Mouse (Mus musculus) telencephalon, adult 2 months (tissue): ENCODE measurements around the gene U2surp.
"Not testable (repeated sequence)": the region's sequence is repeated elsewhere in the genome, so short reads cannot be mapped to it uniquely, and the experiment has no call there.

Source experiments
- DNase-seq: peaks from one replicate; pipeline ENCODE4 v3.0.0-alpha.2; 2011; ENCODE audit warnings: low read depth, low spot score

Gene U2surp

DNA sequence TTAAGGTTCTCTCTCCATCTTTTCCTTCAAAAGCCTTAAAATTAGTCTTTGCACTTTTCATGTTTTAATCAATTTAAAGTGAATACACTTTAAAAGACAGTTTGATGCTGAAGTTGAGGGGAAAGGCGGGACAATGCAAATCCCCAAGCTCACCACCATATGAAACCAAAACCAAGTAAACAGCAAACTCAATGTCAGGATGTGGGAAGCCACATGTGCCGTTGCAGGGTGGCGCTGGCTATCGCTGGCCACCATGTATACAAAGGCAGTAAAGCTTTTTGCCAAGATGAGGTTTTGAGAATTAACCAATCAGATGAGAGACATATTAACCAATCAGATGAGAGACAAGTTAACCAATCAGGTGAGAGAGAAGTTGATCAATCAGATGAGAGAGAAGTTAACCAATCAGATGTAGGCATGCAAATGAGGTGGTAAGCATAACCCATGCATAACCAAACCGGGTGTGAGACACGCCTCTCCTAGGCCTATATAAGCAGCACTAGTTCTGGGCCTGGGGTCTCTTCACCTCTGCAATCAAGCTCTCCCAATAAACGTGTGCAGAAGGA is 42.7 kb downstream of the U2surp start:
- not testable (repeated sequence) for DNase-seq

DNA sequence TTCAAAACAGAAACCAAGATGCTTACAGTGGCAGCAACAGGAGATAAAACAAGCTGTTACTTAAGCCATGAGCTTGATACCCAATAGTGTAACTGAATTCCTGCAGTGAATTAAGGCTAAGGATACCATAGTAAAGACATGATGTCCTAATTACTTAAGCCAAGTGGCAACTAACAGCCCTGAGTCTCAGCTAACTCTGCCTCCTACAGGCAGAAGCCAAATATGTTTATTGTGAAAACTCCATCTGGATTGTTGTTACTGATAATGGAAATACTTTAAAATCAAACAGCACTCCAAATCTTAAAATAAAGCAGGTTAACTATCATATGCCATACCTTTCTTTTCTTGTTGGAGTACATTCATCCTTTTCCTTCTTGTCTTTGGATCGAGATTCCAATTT is 47.8 kb downstream of the U2surp start:
- no peak for DNase-seq

DNA sequence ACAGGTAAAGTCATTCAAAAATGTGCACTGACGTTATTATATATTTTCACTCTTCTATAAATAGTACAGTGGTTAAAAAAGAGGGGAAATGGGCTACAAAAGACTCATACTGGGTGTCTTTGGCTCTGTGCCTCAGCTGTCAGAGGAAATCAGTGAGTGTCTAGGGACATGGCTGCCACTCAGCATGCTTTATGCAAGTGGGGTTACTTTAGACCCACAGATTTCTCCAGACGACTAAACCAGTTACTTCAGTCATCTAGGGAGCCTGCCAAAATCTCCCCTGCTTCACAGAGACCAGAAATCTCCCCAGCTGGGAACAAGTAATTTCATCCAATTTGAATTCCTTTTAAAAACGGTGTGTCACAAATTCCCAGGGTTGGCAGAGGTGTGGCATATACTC is 59.9 kb downstream of the U2surp start:
- no peak for DNase-seq

DNA sequence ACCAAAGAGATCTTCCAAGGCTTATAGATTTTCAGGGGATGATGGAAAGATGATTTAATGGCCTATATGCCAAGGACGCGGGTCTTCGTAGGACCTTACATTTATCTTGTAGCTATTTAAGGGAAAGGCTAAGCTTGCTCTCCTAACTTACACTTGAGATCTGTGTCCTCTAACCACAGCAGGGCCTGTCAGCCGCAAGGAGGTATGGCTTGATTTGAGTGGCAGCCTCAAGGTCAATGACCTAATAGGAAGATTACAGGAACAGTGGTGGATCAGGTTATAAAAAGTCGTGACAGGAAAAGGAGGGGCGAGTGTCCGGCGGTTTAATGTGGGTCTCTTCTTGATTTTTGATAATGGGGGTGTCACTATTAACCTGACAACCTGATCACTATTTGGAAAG is 61.2 kb downstream of the U2surp start:
- no peak for DNase-seq

DNA sequence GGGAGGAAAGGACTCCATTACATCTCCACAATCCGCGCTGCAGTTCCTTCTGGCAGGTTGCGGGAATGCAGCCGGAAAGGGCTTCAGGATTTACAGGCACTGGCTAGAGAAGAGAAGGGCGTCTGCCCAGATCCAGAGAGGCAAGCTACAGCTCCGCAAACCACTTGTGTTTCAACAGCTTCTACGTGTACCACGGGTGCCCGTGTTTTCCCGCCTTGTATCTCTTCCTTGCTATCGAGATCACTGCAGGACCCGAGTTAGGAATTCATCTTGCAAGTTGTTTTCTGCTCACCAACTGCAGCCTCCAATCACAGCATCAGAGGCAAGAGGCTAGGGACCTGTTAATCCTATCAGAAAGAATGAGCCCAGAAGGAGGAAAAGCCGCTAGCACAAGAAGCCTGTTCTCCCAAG is 69.5 kb downstream of the U2surp start:
- DNase-seq, result no peak

DNA sequence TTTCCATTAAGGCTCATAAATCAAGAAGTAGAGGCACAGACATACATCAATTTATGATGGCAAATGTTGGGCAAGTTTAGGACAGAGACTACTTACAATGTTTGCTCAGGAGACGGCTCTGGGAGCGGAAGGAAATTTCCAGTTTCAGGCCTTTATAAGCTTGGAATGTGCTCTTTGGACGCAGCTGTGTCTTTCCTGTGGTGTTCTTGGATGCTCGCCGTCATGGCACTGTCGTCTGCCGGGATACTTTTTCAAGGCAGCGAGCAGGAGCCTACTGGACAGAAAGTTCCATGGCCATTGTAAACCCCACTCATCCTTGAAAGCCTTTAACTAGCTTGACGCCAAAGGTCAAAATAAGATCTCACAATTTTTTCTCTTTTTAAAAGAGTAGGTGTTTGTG is 73.9 kb downstream of the U2surp start:
- DNase-seq, result no peak

DNA sequence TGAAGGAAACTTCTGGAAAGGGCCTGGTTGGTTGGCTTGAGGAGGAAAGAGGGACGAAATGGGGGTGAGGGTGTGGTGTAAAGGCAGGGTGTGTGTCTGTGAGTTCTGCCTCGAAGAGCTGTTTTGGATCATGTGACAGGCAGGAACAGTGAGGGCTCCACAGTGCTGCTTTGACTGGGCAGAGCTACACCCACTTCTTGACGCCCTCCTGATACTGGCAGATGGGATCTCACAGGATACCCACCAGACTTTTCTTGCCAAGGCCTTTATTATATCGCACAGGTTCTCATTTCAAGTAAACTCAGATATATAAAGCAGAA is 75.5 kb downstream of the U2surp start:
- DNase-seq, result no peak

DNA sequence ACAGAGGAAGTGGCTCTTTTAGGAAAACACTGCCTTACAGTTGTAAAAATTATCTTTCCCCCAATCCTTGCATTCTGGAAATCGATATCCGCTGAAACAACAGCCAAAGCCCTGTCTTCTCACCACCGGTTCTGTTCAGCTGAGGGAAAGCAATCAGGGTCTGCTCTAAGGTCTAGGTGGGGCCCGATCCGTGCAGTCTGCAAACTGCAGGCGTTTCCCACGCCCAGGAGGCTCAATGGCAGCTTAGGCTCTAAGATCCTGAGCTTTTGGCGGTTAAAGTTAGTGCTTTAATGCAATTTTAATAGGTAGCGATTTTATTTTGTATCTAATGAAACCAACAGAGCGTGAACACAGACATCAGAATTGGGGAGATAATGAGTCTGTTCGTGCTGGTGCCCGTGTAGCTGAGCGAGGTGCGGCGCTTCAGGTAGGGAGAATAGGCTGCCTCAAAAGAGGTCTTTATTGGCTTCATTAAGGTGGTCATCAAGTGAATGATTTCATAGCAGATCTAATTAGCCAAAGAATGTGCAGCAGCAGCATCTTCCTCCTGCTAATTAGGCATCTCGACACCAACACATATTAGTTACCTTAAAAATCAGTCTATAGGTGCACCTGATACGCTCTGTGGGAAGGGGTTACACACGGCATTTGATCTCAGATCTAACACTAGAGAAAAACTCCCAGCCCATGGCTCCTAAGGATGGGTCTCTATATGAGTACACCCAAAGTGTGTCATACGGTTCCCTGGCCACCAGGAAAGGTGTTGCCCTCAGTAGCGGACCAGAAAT is 76.1 kb downstream of the U2surp start:
- no peak for DNase-seq

DNA sequence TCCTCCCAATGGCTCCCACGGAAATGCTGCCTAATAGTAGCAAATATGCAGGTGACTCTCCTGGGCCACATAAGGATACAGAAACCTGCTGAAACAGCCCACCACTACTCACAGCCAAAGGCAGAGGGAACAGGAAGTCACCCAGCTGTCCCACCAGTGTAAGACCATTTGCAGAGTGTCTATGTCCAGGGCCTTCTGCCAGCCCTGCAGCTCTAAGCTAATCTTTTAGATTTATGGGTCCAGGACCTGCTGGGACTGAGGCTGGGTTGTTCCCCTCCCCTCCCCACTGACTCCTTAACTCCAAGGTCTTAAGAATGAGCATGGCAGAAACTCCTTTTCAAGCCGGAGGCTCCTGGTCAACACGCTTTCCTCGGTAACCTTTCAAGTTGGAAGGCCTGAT is 83.5 kb downstream of the U2surp start:
- no peak for DNase-seq

DNA sequence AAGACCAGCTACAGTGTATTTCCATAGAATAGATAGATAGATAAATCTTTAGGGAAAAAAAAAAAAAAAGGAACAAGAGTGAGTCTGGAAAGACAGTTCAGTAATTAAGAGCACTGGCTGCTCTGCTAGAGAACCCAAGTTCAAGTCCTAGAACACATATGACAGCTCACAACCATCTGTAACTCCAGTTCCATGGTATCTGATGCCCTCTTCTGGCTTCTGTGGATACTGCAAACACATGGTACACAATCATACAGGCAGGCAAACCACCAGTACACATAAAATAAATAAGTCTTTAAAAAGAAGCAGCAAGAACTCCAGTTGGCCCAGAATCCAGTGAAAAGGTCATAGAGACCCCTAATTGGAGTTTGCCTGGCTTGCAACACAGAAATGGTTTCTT is 97.9 kb downstream of the U2surp start:
- DNase-seq, result no peak

DNA sequence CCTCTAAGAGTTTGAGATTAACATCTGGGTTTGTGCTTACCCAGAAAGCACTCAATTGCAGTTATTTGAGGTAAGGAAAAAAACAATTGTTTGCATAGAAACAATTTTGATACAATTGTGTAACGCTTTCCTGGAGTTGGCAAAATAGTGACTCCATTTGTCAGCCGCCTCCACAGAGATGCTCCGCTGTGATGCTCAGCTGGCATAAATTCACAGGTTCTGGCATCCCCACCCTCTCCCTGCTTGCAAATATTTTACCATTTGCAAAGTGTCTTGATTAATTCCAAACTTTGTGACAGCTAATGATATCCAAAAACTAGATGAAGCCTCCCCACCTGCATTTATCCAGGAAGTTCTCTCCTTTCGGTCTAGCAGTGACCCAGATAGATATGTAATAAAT is 99.7 kb downstream of the U2surp start:
- no peak for DNase-seq

DNA sequence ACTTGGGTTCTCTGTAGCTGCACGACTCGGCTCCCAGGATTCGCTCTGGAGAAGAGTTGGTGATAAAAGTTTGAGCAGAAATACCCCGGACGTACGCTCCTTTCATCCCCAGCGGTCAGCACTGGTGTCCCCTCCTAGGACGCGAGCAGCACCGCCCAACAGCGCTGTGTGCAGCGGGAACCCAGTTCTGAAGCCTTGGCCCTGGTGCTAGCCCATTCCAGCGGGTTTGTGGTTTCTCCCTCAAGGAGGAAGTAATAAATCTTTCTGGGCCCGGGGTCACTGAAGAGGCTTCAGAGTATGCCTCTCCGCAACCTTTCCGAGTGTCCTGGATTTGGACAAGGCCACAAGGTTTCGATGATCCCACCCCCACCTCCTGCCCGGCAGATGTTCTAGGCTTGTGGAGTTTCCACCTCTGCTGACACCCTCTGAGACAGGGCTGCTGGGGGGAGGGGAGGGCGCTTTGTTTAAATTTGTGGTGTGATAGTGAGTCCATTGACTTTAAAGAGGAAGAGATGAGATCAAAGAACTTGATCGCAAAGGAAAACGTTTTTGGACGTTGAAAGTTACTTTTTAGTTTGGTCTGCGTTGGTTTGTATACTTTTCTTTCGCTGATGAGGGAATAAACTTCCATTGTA is 104.1 kb downstream of the U2surp start:
- DNase-seq, result no peak
